Mouse (Mus musculus): ENCODE data around the gene Olfr222. TPM values are rescaled to one million over a fixed set of nuclear protein-coding genes. Genes with fewer than 3 reads are reported as not detected.

Gene Olfr222
- polyA plus RNA-seq, 1 experiment from 2014 or later = not detected

- Histone ChIP-seq H3K4me3 (ENCODE audit: low read length) (no peak overlapping the region), H3K36me3 (ENCODE audit: insufficient read depth, low read length) (no peaks in the 10 kb centered on the region), H3K9me3 (ENCODE audit: low read length) (no peaks in the 10 kb centered on the region), H3K27ac (ENCODE audit: low read length) (no peak overlapping the region), H3K27me3 (ENCODE audit: insufficient read depth, low read length) (no peaks in the 10 kb centered on the region), H3K9ac (replicated peaks; ENCODE audit: low read length) (no peak overlapping the region), H3K4me2 (replicated peaks; ENCODE audit: low read depth, low read length) (no peak overlapping the region), H3K4me1 (ENCODE audit: insufficient read depth, low read length) (no peaks in the 10 kb centered on the region)
- ATAC-seq (ENCODE audit: low FRiP score, low TSS enrichment) = no peak
- WGBS = 96% methylated on average over 11 of the region's 11 CpGs
Measured at GRCm38 (mm10) chr11:59554127-59554526, 21.9 kb downstream of the Olfr222 start.

DNA sequence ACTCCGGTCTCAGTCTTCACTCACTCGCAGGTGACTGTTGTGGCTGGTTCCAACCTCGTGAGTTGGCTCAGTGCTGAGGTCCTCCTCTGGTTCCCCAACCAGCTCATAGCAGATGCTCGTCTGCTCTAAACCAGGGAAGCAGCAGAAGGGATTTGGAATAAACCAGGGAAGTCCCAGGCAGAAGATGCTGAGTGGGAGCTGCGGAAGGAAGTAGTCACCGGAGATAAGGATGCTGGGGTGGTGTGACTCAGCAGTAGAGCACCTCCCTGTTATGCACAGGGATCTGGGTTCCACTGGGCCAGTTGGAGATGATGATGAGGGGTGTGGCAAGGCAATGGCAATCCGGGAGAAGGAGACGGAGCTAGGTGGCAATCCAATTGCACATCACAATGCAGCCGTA is 32.0 kb downstream of the Olfr222 start:
- H3K9me3 ChIP-seq (ENCODE audit: low read length) = no peaks in the 10 kb centered on the region
- no peak overlapping the region for H3K4me2 ChIP-seq (replicated peaks; ENCODE audit: low read depth, low read length)
- H3K4me1 ChIP-seq (ENCODE audit: insufficient read depth, low read length) = no peaks in the 10 kb centered on the region
- no peaks in the 10 kb centered on the region for H3K36me3 ChIP-seq (ENCODE audit: insufficient read depth, low read length)
- H3K9ac ChIP-seq (replicated peaks; ENCODE audit: low read length) = no peak overlapping the region
- WGBS = 80% methylated on average over 9 of the region's 9 CpGs
- H3K4me3 ChIP-seq (ENCODE audit: low read length) = no peak overlapping the region
- no peak for ATAC-seq (ENCODE audit: low FRiP score, low TSS enrichment)
- H3K27me3 ChIP-seq (ENCODE audit: insufficient read depth, low read length) = no peaks in the 10 kb centered on the region
- H3K27ac ChIP-seq (ENCODE audit: low read length) = no peak overlapping the region

GRCm38 (mm10) chr11:59543376-59543775 is 32.7 kb downstream of the Olfr222 start:
- no peaks in the 10 kb centered on the region for H3K27me3 ChIP-seq (ENCODE audit: insufficient read depth, low read length)
- no peak overlapping the region for H3K4me2 ChIP-seq (replicated peaks; ENCODE audit: low read depth, low read length)
- H3K9me3 ChIP-seq (ENCODE audit: low read length) = no peaks in the 10 kb centered on the region
- no peak overlapping the region for H3K4me3 ChIP-seq (ENCODE audit: low read length)
- H3K9ac ChIP-seq (replicated peaks; ENCODE audit: low read length) = no peak overlapping the region
- WGBS = 80% methylated on average over 3 of the region's 3 CpGs
- H3K4me1 ChIP-seq (ENCODE audit: insufficient read depth, low read length) = peaks cover 4% of the 10 kb centered on the region
- no peaks in the 10 kb centered on the region for H3K36me3 ChIP-seq (ENCODE audit: insufficient read depth, low read length)
- no peak overlapping the region for H3K27ac ChIP-seq (ENCODE audit: low read length)
- no peak for ATAC-seq (ENCODE audit: low FRiP score, low TSS enrichment)

GRCm38 (mm10) chr11:59542442-59542841 is 33.6 kb downstream of the Olfr222 start:
- peaks cover 11% of the 10 kb centered on the region for H3K4me1 ChIP-seq (ENCODE audit: insufficient read depth, low read length)
- no peak overlapping the region for H3K27ac ChIP-seq (ENCODE audit: low read length)
- no peak overlapping the region for H3K4me2 ChIP-seq (replicated peaks; ENCODE audit: low read depth, low read length)
- 77% methylated on average over 6 of the region's 6 CpGs for WGBS
- no peak for ATAC-seq (ENCODE audit: low FRiP score, low TSS enrichment)
- no peak overlapping the region for H3K9ac ChIP-seq (replicated peaks; ENCODE audit: low read length)
- H3K36me3 ChIP-seq (ENCODE audit: insufficient read depth, low read length) = no peaks in the 10 kb centered on the region
- no peak overlapping the region for H3K4me3 ChIP-seq (ENCODE audit: low read length)
- H3K27me3 ChIP-seq (ENCODE audit: insufficient read depth, low read length) = no peaks in the 10 kb centered on the region
- H3K9me3 ChIP-seq (ENCODE audit: low read length) = no peaks in the 10 kb centered on the region

DNA sequence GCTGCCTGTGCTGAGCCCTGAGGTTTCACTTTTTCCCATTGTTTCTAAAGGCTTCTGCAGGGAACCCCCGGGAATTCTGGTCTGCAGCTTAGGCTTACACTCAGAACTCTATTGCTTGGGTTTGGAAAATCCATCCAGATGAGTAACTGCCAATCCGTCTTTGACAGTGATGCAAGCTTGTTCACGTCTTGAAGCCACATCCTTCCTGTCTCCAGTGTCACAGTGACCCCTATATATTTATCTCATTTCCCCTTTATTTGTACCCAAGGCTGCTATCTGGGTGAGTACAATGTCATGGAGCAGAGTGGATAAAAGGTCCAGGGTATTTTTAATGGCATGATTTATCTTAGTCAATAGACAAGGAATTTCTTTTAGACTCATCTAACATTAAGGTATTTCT is 34.7 kb downstream of the Olfr222 start, which contains the start of gene Nlrp3:
Nlrp3 (plus strand) TSS at position 245 of the 400 bp plus-strand sequence.
- H3K9me3 ChIP-seq (ENCODE audit: low read length) = 0 out of 2 replicates have a peak, but pooled peaks cover 4% of the 10 kb centered on the region
- WGBS = 47% methylated on average over 3 of the region's 3 CpGs
- ATAC-seq (ENCODE audit: low FRiP score, low TSS enrichment) = no peak

DNA sequence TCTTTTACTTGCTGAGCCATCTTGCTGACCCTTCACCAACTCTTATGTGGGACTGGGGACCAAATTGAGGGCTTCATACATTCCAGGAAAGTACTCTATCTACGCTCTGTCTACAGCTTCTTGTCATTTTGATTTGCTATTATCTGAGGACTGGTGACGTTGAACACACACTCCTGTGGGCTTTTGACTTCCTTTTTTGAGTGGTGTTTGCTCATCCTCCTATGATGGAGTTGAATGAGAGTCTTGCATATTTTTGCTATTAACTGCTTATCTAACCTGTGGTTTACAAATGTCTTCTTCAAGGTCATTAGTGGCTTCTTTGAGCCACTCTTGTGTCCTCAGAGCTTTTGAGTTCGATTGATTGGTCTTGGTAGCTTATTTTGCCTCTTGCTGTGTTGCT is 35.9 kb downstream of the Olfr222 start:
- H3K27me3 ChIP-seq (ENCODE audit: insufficient read depth, low read length) = no peaks in the 10 kb centered on the region
- 0 out of 2 replicates have a peak, but pooled peaks cover 4% of the 10 kb centered on the region for H3K9me3 ChIP-seq (ENCODE audit: low read length)
- H3K9ac ChIP-seq (replicated peaks; ENCODE audit: low read length) = no peak overlapping the region
- 79% methylated on average over 3 of the region's 3 CpGs for WGBS
- H3K4me2 ChIP-seq (replicated peaks; ENCODE audit: low read depth, low read length) = no peak overlapping the region
- H3K36me3 ChIP-seq (ENCODE audit: insufficient read depth, low read length) = no peaks in the 10 kb centered on the region
- H3K4me3 ChIP-seq (ENCODE audit: low read length) = no peak overlapping the region
- no peak for ATAC-seq (ENCODE audit: low FRiP score, low TSS enrichment)
- H3K4me1 ChIP-seq (ENCODE audit: insufficient read depth, low read length) = peaks cover 12% of the 10 kb centered on the region
- H3K27ac ChIP-seq (ENCODE audit: low read length) = no peak overlapping the region

More for the DNA sequence above, 34.7 kb downstream of the Olfr222 start, which contains the start of gene Nlrp3:
- Histone ChIP-seq H3K4me1 (ENCODE audit: insufficient read depth, low read length) (peaks cover 12% of the 10 kb centered on the region), H3K36me3 (ENCODE audit: insufficient read depth, low read length) (no peaks in the 10 kb centered on the region), H3K4me2 (replicated peaks; ENCODE audit: low read depth, low read length) (no peak within 1 kb of the TSS), H3K27me3 (ENCODE audit: insufficient read depth, low read length) (no peaks in the 10 kb centered on the region), H3K9ac (replicated peaks; ENCODE audit: low read length) (no peak within 1 kb of the TSS), H3K27ac (ENCODE audit: low read length) (no peak within 1 kb of the TSS), H3K4me3 (ENCODE audit: low read length) (no peak within 1 kb of the TSS)

GRCm38 (mm10) chr11:59538387-59538786 is 37.6 kb downstream of the Olfr222 start:
- ATAC-seq (ENCODE audit: low FRiP score, low TSS enrichment) = no peak
- peak overlapping the region; percentile 4; the same call in 1 of the 2 replicates for H3K27ac ChIP-seq (ENCODE audit: low read length)
- 28% methylated on average over 11 of the region's 11 CpGs for WGBS
- H3K4me2 ChIP-seq (replicated peaks; ENCODE audit: low read depth, low read length) = peak overlapping the region; percentile 47
- 0 out of 2 replicates have a peak, but pooled peaks cover 4% of the 10 kb centered on the region for H3K9me3 ChIP-seq (ENCODE audit: low read length)
- peaks cover 12% of the 10 kb centered on the region for H3K4me1 ChIP-seq (ENCODE audit: insufficient read depth, low read length)
- H3K9ac ChIP-seq (replicated peaks; ENCODE audit: low read length) = 0 out of 2 replicates have a peak overlapping the region, but pooled peaks have one; percentile 30
- H3K27me3 ChIP-seq (ENCODE audit: insufficient read depth, low read length) = no peaks in the 10 kb centered on the region
- peak overlapping the region; percentile 20 for H3K4me3 ChIP-seq (ENCODE audit: low read length)
- no peaks in the 10 kb centered on the region for H3K36me3 ChIP-seq (ENCODE audit: insufficient read depth, low read length)

DNA sequence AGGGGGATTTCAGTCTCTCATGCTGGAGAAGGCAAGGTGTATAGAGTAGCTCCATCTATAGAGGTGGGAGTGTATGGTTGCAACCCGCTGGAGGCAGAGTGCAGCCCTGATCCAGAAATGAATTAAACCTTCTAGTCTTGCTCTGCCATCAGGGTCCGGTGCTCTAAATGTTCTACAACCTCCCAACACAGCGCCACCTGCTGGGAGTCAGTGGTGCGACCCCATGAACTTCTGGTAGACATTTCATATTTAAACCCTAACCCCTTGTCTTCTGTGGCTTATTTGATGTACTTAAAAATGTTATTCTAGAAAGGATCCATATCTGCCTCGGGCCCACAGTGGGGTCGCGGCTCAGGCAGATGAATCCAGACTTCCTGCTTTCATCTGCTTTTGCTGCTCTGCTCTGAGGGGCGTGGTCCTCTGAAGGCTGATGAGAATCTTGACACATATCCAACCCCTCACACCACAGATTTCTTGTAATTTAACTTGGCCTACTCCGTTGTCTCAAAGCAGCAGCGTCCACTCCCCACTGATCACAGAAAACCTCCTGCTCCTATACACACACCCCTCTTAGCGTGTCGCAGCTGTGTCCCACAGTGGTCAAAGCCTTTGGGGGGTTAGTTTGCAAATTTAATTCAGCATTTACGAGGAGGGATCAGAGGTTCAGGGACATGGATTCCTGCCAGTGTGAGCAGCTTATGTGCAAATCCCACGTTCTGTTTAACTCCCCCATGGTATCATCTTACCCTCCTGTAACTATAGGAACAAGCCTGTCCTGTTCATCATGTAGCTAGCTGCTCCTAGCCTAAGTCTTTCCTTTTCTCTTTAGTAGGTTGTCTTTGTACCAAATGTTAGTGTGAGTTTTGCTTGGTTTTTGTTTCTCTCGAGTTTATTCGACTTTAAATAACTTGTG is 38.6 kb downstream of the Olfr222 start:
- Histone ChIP-seq H3K4me3 (ENCODE audit: low read length) (peak overlapping the region; percentile 20; the same call in 1 of the 2 replicates), H3K9ac (replicated peaks; ENCODE audit: low read length) (no peak overlapping the region), H3K27ac (ENCODE audit: low read length) (peak overlapping the region; percentile 27; the same call in 1 of the 2 replicates), H3K4me1 (ENCODE audit: insufficient read depth, low read length) (peaks cover 12% of the 10 kb centered on the region), H3K9me3 (ENCODE audit: low read length) (0 out of 2 replicates have a peak, but pooled peaks cover 4% of the 10 kb centered on the region), H3K4me2 (replicated peaks; ENCODE audit: low read depth, low read length) (peak overlapping the region; percentile 47), H3K36me3 (ENCODE audit: insufficient read depth, low read length) (no peaks in the 10 kb centered on the region), H3K27me3 (ENCODE audit: insufficient read depth, low read length) (no peaks in the 10 kb centered on the region)
- ATAC-seq (ENCODE audit: low FRiP score, low TSS enrichment) = peak; percentile 90
- 31% methylated on average over 16 of the region's 16 CpGs for WGBS

- Histone ChIP-seq H3K9ac (replicated peaks; ENCODE audit: low read length) (no peak overlapping the region), H3K27ac (ENCODE audit: low read length) (no peak overlapping the region), H3K4me3 (ENCODE audit: low read length) (no peak overlapping the region), H3K36me3 (ENCODE audit: insufficient read depth, low read length) (no peaks in the 10 kb centered on the region), H3K9me3 (ENCODE audit: low read length) (no peaks in the 10 kb centered on the region), H3K4me1 (ENCODE audit: insufficient read depth, low read length) (peaks cover 12% of the 10 kb centered on the region), H3K4me2 (replicated peaks; ENCODE audit: low read depth, low read length) (no peak overlapping the region), H3K27me3 (ENCODE audit: insufficient read depth, low read length) (no peaks in the 10 kb centered on the region)
- peak; percentile 46; the same call in 1 of the 2 replicates for ATAC-seq (ENCODE audit: low FRiP score, low TSS enrichment)
- 42% methylated on average over 5 of the region's 5 CpGs for WGBS
Measured at GRCm38 (mm10) chr11:59531562-59531961, 44.5 kb downstream of the Olfr222 start.

Data from kidney, embryonic 16.5 days (tissue).